Mouse (Mus musculus): ENCODE measurements around the gene Txn2. TPM values are rescaled to one million over a fixed set of nuclear protein-coding genes. Genes with fewer than 3 reads are reported as not detected.

Gene Txn2
- polyA plus RNA-seq, 1 experiment from 2014 or later, result 269 TPM

GRCm38 (mm10) chr15:77906081-77906480 is 22.7 kb downstream of the Txn2 start:
- Histone ChIP-seq H3K4me2 (replicated peaks; ENCODE audit: low read depth, low read length) (no peak overlapping the region), H3K9ac (ENCODE audit: low read depth, low read length) (no peak overlapping the region)
- 77% methylated on average over 8 of the region's 8 CpGs for WGBS

DNA sequence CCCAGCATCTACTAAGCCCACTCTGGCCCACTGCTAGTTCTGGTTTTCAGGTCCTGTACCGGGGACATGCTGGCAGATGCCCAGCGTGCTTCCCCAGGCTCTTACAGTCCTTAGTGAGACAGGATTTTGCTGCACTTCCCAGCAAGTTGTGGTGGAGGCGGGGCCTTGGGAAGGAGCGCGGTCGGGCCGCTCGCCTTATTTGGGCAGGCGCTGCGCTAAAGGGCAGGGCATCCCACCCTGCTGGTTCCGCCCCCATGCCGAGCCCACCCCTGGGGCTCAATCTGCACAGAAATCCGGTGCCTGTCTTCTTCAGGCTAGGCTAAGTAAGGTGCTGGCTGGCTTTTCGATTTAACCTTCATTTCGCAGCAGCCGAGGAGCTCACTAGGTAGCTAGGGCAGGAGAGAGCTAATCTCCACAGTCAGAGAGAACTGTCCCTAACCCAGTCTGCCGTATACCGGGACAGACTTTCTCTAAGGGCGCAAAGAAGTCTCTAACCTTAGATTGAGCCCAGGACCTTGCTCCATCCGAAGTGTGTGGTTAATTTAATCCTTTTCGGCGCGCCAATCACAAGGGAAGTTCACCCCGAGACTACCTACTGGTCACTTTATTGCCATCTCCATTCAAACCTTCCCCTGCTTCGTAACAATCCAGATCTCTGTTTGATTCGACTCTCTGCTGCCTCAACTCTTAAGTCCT is 23.4 kb downstream of the Txn2 start:
- peaks cover 35% of the 10 kb centered on the region for H3K4me1 ChIP-seq (ENCODE audit: control insufficient read depth, insufficient read depth, low read length)
- H3K9me3 ChIP-seq (ENCODE audit: control insufficient read depth, low read length), result no peaks in the 10 kb centered on the region
- H3K27me3 ChIP-seq (ENCODE audit: control insufficient read depth, insufficient read depth, low read length), result no peaks in the 10 kb centered on the region
- peak overlapping the region; percentile 63 for H3K27ac ChIP-seq (ENCODE audit: low read depth, low read length)
- peak overlapping the region; percentile 23; the same call in 1 of the 2 replicates for H3K9ac ChIP-seq (ENCODE audit: low read depth, low read length)
- H3K36me3 ChIP-seq (ENCODE audit: control insufficient read depth, insufficient read depth, low read length), result no peaks in the 10 kb centered on the region
- 7% methylated on average over 26 of the region's 26 CpGs for WGBS
- peak overlapping the region; percentile 47 for H3K4me2 ChIP-seq (replicated peaks; ENCODE audit: low read depth, low read length)
- ATAC-seq (ENCODE audit: low FRiP score, low TSS enrichment), result peak; percentile 87
- H3K4me3 ChIP-seq (ENCODE audit: low read length), result peak overlapping the region; percentile 24; the same call in 1 of the 2 replicates

More at GRCm38 (mm10) chr15:77906081-77906480, 22.7 kb downstream of the Txn2 start:
- Histone ChIP-seq H3K27ac (ENCODE audit: low read depth, low read length) (no peak overlapping the region), H3K9me3 (ENCODE audit: control insufficient read depth, low read length) (no peaks in the 10 kb centered on the region), H3K36me3 (ENCODE audit: control insufficient read depth, insufficient read depth, low read length) (no peaks in the 10 kb centered on the region), H3K4me3 (ENCODE audit: low read length) (no peak overlapping the region), H3K4me1 (ENCODE audit: control insufficient read depth, insufficient read depth, low read length) (peaks cover 35% of the 10 kb centered on the region), H3K27me3 (ENCODE audit: control insufficient read depth, insufficient read depth, low read length) (no peaks in the 10 kb centered on the region)
- no peak for ATAC-seq (ENCODE audit: low FRiP score, low TSS enrichment)

GRCm38 (mm10) chr15:77904363-77904892 is 24.4 kb downstream of the Txn2 start:
- Histone ChIP-seq H3K9ac (ENCODE audit: low read depth, low read length) (no peak overlapping the region), H3K27me3 (ENCODE audit: control insufficient read depth, insufficient read depth, low read length) (no peaks in the 10 kb centered on the region), H3K27ac (ENCODE audit: low read depth, low read length) (no peak overlapping the region; the same call in 1 of the 2 replicates), H3K4me2 (replicated peaks; ENCODE audit: low read depth, low read length) (peak overlapping the region; percentile 47; the same call in 1 of the 2 replicates), H3K4me1 (ENCODE audit: control insufficient read depth, insufficient read depth, low read length) (peaks cover 35% of the 10 kb centered on the region), H3K4me3 (ENCODE audit: low read length) (no peak overlapping the region), H3K9me3 (ENCODE audit: control insufficient read depth, low read length) (no peaks in the 10 kb centered on the region), H3K36me3 (ENCODE audit: control insufficient read depth, insufficient read depth, low read length) (no peaks in the 10 kb centered on the region)
- ATAC-seq (ENCODE audit: low FRiP score, low TSS enrichment), result peak; percentile 9; the same call in 1 of the 2 replicates
- WGBS, result 25% methylated on average over 12 of the region's 12 CpGs

- Histone ChIP-seq H3K9ac (ENCODE audit: low read depth, low read length) (no peak overlapping the region), H3K27me3 (ENCODE audit: control insufficient read depth, insufficient read depth, low read length) (no peaks in the 10 kb centered on the region), H3K9me3 (ENCODE audit: control insufficient read depth, low read length) (no peaks in the 10 kb centered on the region), H3K36me3 (ENCODE audit: control insufficient read depth, insufficient read depth, low read length) (no peaks in the 10 kb centered on the region), H3K27ac (ENCODE audit: low read depth, low read length) (peak overlapping the region; percentile 44; the same call in 1 of the 2 replicates), H3K4me3 (ENCODE audit: low read length) (no peak overlapping the region), H3K4me2 (replicated peaks; ENCODE audit: low read depth, low read length) (no peak overlapping the region), H3K4me1 (ENCODE audit: control insufficient read depth, insufficient read depth, low read length) (peaks cover 32% of the 10 kb centered on the region)
- 28% methylated on average over 5 of the region's 5 CpGs for WGBS
- ATAC-seq (ENCODE audit: low FRiP score, low TSS enrichment), result no peak; the same call in 1 of the 2 replicates
Observed at GRCm38 (mm10) chr15:77903176-77903575, 25.6 kb downstream of the Txn2 start.

DNA sequence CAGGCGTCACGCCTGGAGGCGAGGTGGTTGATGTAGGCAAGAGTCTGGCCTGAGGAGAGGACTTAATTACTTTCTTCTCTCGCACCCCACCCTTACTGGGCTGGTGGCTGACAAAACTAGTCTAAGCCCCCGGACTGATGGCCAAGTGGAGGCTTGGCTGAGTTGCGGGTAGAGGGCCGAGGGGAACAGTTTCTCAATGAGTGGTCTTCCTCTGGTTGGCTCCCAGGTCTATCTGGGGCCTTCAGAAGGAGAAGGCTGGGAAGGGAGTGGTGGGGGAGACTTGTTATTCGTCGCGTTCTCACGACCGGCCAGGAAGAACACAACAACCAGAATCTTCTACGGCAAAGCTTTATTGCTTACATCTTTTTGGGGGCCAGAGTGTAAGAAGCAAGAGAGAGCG is 33.9 kb downstream of the Txn2 start:
- Histone ChIP-seq H3K4me3 (ENCODE audit: low read length) (no peak overlapping the region), H3K4me1 (ENCODE audit: control insufficient read depth, insufficient read depth, low read length) (no peaks in the 10 kb centered on the region), H3K4me2 (replicated peaks; ENCODE audit: low read depth, low read length) (no peak overlapping the region), H3K27ac (ENCODE audit: low read depth, low read length) (no peak overlapping the region), H3K9me3 (ENCODE audit: control insufficient read depth, low read length) (no peaks in the 10 kb centered on the region), H3K9ac (ENCODE audit: low read depth, low read length) (no peak overlapping the region), H3K27me3 (ENCODE audit: control insufficient read depth, insufficient read depth, low read length) (no peaks in the 10 kb centered on the region), H3K36me3 (ENCODE audit: control insufficient read depth, insufficient read depth, low read length) (no peaks in the 10 kb centered on the region)
- WGBS, result 73% methylated on average over 13 of the region's 14 CpGs
- ATAC-seq (ENCODE audit: low FRiP score, low TSS enrichment), result peak; percentile 35; the same call in 1 of the 2 replicates

GRCm38 (mm10) chr15:77893292-77893691 is 35.5 kb downstream of the Txn2 start:
- no peaks in the 10 kb centered on the region for H3K9me3 ChIP-seq (ENCODE audit: control insufficient read depth, low read length)
- no peaks in the 10 kb centered on the region for H3K27me3 ChIP-seq (ENCODE audit: control insufficient read depth, insufficient read depth, low read length)
- 66% methylated on average over 10 of the region's 10 CpGs for WGBS
- no peak overlapping the region for H3K27ac ChIP-seq (ENCODE audit: low read depth, low read length)
- no peak overlapping the region for H3K4me2 ChIP-seq (replicated peaks; ENCODE audit: low read depth, low read length)
- no peak overlapping the region for H3K4me3 ChIP-seq (ENCODE audit: low read length)
- no peaks in the 10 kb centered on the region for H3K4me1 ChIP-seq (ENCODE audit: control insufficient read depth, insufficient read depth, low read length)
- ATAC-seq (ENCODE audit: low FRiP score, low TSS enrichment), result no peak
- no peaks in the 10 kb centered on the region for H3K36me3 ChIP-seq (ENCODE audit: control insufficient read depth, insufficient read depth, low read length)
- H3K9ac ChIP-seq (ENCODE audit: low read depth, low read length), result no peak overlapping the region

DNA sequence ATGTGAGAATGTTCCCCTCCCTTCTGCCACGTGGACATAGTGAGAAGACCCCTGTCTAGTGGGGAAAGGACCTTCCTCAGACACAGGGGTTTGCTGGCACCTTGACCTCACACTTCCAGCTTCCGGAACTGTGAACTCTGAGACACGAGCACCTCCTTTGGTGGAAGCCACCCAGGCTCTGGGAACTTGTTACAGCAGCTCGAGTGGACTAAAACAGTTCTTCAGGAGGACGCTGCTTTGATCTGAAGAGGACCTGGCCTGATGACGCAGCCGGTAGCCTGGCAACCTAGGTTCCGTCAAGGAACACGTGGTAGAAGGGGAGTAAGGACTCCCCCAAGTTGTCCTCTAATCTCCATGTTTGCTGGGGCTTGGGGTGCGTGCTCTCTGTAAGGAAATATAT is 36.4 kb downstream of the Txn2 start:
- Histone ChIP-seq H3K27ac (ENCODE audit: low read depth, low read length) (no peak overlapping the region), H3K4me1 (ENCODE audit: control insufficient read depth, insufficient read depth, low read length) (no peaks in the 10 kb centered on the region), H3K9ac (ENCODE audit: low read depth, low read length) (no peak overlapping the region), H3K9me3 (ENCODE audit: control insufficient read depth, low read length) (no peaks in the 10 kb centered on the region), H3K36me3 (ENCODE audit: control insufficient read depth, insufficient read depth, low read length) (no peaks in the 10 kb centered on the region), H3K4me3 (ENCODE audit: low read length) (no peak overlapping the region), H3K4me2 (replicated peaks; ENCODE audit: low read depth, low read length) (no peak overlapping the region), H3K27me3 (ENCODE audit: control insufficient read depth, insufficient read depth, low read length) (no peaks in the 10 kb centered on the region)
- 85% methylated on average over 10 of the region's 10 CpGs for WGBS
- no peak for ATAC-seq (ENCODE audit: low FRiP score, low TSS enrichment)

DNA sequence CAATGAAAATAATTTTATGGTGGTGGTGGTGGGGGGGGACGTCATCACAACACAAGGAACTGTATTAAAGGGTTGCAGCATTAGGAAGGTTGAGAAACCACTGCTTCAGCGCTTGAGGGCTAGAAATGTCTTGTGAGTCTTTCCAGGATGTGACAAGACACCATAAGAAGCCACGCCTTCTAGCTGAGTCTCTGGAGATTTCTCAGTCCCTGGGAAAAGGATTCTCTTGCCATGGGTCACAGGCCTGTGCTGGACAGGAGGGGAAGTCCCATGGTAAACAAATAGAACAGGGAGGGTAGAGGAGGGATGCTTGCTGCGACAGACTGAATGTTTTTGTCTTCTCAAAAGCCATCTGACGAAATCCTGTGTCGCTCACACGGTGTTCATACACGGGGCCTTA is 37.0 kb downstream of the Txn2 start:
- no peaks in the 10 kb centered on the region for H3K36me3 ChIP-seq (ENCODE audit: control insufficient read depth, insufficient read depth, low read length)
- peaks cover 6% of the 10 kb centered on the region; the same call in 1 of the 2 replicates for H3K4me1 ChIP-seq (ENCODE audit: control insufficient read depth, insufficient read depth, low read length)
- H3K27me3 ChIP-seq (ENCODE audit: control insufficient read depth, insufficient read depth, low read length), result no peaks in the 10 kb centered on the region
- H3K27ac ChIP-seq (ENCODE audit: low read depth, low read length), result no peak overlapping the region
- no peak for ATAC-seq (ENCODE audit: low FRiP score, low TSS enrichment)
- 77% methylated on average over 8 of the region's 8 CpGs for WGBS
- H3K9me3 ChIP-seq (ENCODE audit: control insufficient read depth, low read length), result no peaks in the 10 kb centered on the region
- no peak overlapping the region for H3K4me2 ChIP-seq (replicated peaks; ENCODE audit: low read depth, low read length)
- no peak overlapping the region for H3K9ac ChIP-seq (ENCODE audit: low read depth, low read length)
- no peak overlapping the region for H3K4me3 ChIP-seq (ENCODE audit: low read length)

DNA sequence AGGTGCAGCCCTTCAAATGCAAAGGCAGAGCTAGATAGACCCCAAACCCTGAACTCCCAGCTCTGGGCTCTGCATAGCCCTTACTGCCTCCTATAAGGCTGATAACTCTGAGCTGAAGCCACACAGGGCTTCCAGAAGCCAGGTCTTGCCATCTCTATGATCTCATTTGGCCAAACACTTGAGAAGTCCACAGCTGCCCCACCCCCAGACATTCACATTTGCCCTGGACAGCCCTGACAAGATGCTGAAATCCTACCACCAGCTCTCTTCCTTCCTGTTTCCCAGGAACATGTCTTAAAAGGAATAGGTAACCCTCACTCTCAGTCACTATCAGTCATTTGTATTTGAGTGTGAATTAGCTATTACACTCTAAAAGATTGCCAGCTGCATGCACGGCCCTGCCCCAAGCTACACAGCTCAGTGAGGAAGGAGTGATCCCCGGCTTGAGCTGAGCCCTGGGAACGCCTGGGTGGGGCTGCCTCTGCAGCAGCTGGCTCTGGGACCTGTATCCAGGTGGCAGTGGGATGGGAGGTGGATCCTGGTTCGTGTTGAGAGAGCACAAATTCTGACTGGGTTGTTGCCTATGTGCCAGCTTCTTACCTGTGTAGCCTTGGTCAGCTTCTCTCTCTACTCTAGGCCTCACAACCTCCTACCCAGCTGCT is 38.9 kb downstream of the Txn2 start:
- no peaks in the 10 kb centered on the region for H3K27me3 ChIP-seq (ENCODE audit: control insufficient read depth, insufficient read depth, low read length)
- H3K36me3 ChIP-seq (ENCODE audit: control insufficient read depth, insufficient read depth, low read length), result no peaks in the 10 kb centered on the region
- no peak overlapping the region for H3K4me3 ChIP-seq (ENCODE audit: low read length)
- peaks cover 13% of the 10 kb centered on the region for H3K4me1 ChIP-seq (ENCODE audit: control insufficient read depth, insufficient read depth, low read length)
- ATAC-seq (ENCODE audit: low FRiP score, low TSS enrichment), result no peak
- H3K9ac ChIP-seq (ENCODE audit: low read depth, low read length), result no peak overlapping the region
- H3K27ac ChIP-seq (ENCODE audit: low read depth, low read length), result no peak overlapping the region
- WGBS, result 30% methylated on average over 4 of the region's 4 CpGs
- H3K4me2 ChIP-seq (replicated peaks; ENCODE audit: low read depth, low read length), result no peak overlapping the region
- H3K9me3 ChIP-seq (ENCODE audit: control insufficient read depth, low read length), result no peaks in the 10 kb centered on the region
